Mouse (Mus musculus) brain, embryonic 14.5 days (tissue): ENCODE data around the gene Hspa12a.

Experiments
- CTCF ChIP-seq: fragments of 200-500 bp; IDR thresholded peaks from 2 replicates; pipeline ENCODE4 v1.5.1; 2012; ENCODE audit warnings: inconsistent platforms, mild to moderate bottlenecking, moderate library complexity, borderline replicate concordance; ENCODE audit not compliant: insufficient read depth, insufficient read length; ENCODE audit errors: extremely low read depth
- POLR2A ChIP-seq: fragments of 200-500 bp; IDR thresholded peaks from 2 replicates; pipeline ENCODE4 v1.6.1; 2012; ENCODE audit warnings: mild to moderate bottlenecking, inconsistent platforms, borderline replicate concordance; ENCODE audit not compliant: poor library complexity, insufficient read depth, insufficient read length, severe bottlenecking; ENCODE audit errors: extremely low read depth

DNA sequence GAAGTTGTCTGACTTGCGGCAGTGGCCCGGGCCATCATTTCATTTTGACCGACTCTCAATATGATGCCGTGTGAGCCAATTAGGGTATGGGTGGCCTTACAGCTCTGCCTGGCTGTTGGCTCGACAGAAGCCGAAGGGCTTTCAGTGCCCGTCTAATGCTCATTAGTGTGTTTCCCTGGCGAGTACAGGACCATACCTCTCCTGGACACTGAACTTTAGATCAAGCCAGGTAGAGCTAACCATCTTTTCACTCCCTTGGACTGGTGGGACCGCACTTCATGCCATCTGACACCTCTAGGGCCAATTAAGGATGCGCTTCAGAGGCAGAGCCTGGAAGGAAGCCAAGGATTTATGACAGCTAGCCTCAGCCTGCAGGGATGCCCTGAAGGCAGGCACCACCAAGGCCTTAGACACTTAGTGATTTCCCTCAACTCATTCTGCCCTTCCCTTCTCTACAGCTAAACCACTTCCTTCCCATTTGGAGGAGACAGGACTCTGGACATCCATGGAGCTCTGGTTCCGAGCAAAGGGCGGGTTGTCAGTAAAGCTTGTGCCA lies 148.3 kb downstream of the Hspa12a start:
- TF ChIP-seq CTCF (no peak), POLR2A (no peak)
